Mouse (Mus musculus) Patski (cell line): ENCODE data around the gene Gm6882. TPM values are rescaled to one million over a fixed set of nuclear protein-coding genes. Genes with fewer than 3 reads are reported as not detected.
"Not testable (repeated sequence)": the region's sequence is repeated elsewhere in the genome, so short reads cannot be mapped to it uniquely, and the experiment has no call there.

Source experiments
- ATAC-seq: fragments of 100-300 bp; one replicate; pipeline ENCODE4 v1.8.0; 2021
- CTCF ChIA-PET: fragments of 350-600 bp; sonication (Branson Sonifier 250); formaldehyde crosslinking; loops from one replicate; lab custom pipeline; 2022; ENCODE audit warnings: inconsistent platforms; lab: Charles Lee
- POLR2A ChIA-PET: fragments of 350-600 bp; sonication (Branson Sonifier 250); formaldehyde crosslinking; loops from one replicate; lab custom pipeline; 2022; ENCODE audit warnings: antibody characterized with exemption, inconsistent platforms; lab: Charles Lee
- DNase-seq: peaks from one replicate; pipeline ENCODE4 v3.0.0-alpha.2; 2011; ENCODE audit warnings: low read depth, low spot score
- H3K27me3 ChIP-seq: fragments of 371-371 bp; one replicate; pipeline ENCODE4 v1.5.1; 2021
- in situ Hi-C: fragments of 300-500 bp; cut with MboI; formaldehyde crosslinking; loops from 3 replicates; pipeline ENCODE4 v1.11.1; 2018; ENCODE audit warnings: low pct_unique_long_range_greater_than_20kb, mixed read lengths
- polyA plus RNA-seq: library from polyadenylated mRNA; unstranded; gene quantifications from one replicate; pipeline ENCODE4 v1.2.3, GENCODE M21; 2021

The Gm6882 gene
- not detected for polyA plus RNA-seq

DNA sequence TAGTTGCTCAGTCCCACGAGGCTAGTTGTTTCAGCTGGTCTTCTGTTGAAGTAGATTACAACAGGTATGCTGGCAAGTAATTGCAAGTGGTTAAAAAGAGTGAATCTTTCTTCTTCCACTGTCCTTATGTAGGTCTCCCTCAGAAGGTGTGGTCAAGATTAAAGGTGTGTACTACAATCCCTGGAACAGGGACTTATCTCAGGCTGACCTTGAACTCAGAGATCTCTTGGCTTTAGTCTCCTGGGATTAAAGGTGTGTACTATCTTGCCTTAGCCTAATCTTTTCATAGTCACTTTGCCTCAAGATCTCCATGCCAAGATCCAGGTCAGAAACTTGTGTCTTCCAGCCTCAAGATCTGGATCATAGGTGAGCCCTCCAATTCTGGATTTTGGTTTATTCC lies at the start of gene Gm6882:
Gene Gm6882, minus strand, starts transcription at position 101 of the 400 bp plus-strand sequence.
- DNase-seq, ATAC-seq, H3K27me3 ChIP-seq, in situ Hi-C loops, POLR2A ChIA-PET, CTCF ChIA-PET: not testable (repeated sequence)

Other genes with a start within 250 kb of the Gm6882 start
- not detected for gene Gm5157, start 242.3 kb downstream of the Gm6882 start, polyA plus RNA-seq
- gene Vmn1r124, start 172.1 kb downstream of the Gm6882 start, polyA plus RNA-seq = not detected
- gene Vmn1r125, start 160.6 kb downstream of the Gm6882 start, polyA plus RNA-seq = not detected
- gene Vmn1r126, start 131.3 kb downstream of the Gm6882 start, polyA plus RNA-seq = not detected
- gene Vmn1r127, start 112.9 kb downstream of the Gm6882 start, polyA plus RNA-seq = not detected
- not detected for gene Vmn1r128, start 83.4 kb downstream of the Gm6882 start, polyA plus RNA-seq
- gene Vmn1r129, start 71.5 kb downstream of the Gm6882 start, polyA plus RNA-seq = not detected
- not detected for gene Vmn1r130, start 79.0 kb upstream of the Gm6882 start, polyA plus RNA-seq
- gene Vmn1r131, start 113.3 kb upstream of the Gm6882 start, polyA plus RNA-seq = not detected
- gene Vmn1r132, start 181.3 kb upstream of the Gm6882 start, polyA plus RNA-seq = not detected